Mouse (Mus musculus) embryo, embryonic 11.5 days (tissue): ENCODE results near the gene Chmp1a.
"Not testable (repeated sequence)": the region's sequence is repeated elsewhere in the genome, so short reads cannot be mapped to it uniquely, and the experiment has no call there.

ENCODE experiments used
- DNase-seq: peaks from one replicate; pipeline ENCODE4 v3.0.0-alpha.2; 2012; ENCODE audit warnings: low read depth, low spot score

Chmp1a gene

DNA sequence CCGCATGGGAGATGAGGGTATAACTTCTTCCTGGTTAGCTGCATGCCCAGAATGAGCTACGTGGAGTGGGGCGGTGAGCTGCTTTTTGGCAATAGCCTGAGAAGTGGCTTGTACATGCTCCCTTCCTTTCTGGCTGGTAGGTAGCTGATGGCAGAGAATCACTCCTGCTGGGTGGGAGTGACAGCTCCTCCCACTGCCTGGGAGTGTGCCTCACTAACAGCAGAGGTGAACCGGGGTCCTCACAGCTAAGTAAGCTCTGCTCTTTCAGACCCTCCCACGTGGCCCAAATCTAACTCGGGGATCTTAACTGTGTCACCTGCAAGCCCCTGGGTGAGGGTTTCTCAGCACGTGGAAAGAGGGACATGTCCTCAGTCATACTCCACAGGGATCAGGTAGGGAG lies 20.0 kb upstream of the Chmp1a start:
- no peak for DNase-seq

GRCm38 (mm10) chr8:123231742-123232141 lies 19.2 kb upstream of the Chmp1a start:
- no peak for DNase-seq

GRCm38 (mm10) chr8:123230326-123230725 lies 17.8 kb upstream of the Chmp1a start:
- DNase-seq, result not testable (repeated sequence)

- DNase-seq, result no peak
Observed at GRCm38 (mm10) chr8:123228416-123228815, 15.9 kb upstream of the Chmp1a start.

- peak; percentile 86 for DNase-seq
Observed at GRCm38 (mm10) chr8:123224278-123225266, 12.0 kb upstream of the Chmp1a start, which contains the start of gene Cdk10. Gene Cdk10, plus strand, starts transcription at chr8:123224842.

- DNase-seq, result no peak
Observed at GRCm38 (mm10) chr8:123220917-123221316, 8.4 kb upstream of the Chmp1a start.

- DNase-seq, result no peak
Observed at GRCm38 (mm10) chr8:123215430-123215829, 2.9 kb upstream of the Chmp1a start.

DNA sequence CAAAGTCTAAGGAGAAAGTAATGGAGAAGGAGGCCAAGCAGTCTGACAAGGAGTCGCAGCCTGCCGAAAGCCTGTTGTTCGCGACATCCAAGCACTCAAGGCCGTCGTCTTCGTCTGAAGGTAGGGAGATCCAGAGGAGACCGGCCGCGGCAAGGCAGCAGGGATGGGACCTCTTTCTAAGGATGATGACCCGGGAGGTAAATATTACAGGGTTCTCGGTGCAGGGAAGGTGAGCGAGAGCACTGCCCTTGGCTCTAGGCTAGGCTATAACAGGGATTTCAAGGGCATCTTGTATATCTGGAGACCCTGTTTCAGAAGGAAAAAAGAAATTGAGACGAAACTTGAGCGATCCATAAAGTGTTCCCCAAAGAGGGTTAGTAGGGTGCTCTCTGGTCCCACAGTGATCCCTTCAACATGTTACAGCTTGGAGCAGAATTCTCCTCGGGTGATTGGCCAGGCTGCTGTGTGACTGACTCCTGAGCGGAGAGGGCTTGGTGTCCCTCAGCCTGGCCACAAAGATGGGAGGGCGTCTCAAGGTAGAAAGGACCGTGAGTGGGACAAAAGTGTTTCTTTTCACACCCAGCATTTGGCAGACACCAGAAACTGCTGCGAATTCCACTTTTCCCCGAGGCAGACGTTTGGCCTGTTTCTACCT lies 682 bp upstream of the Chmp1a start:
- no peak for DNase-seq

GRCm38 (mm10) chr8:123211876-123212275 lies 687 bp downstream of the Chmp1a start:
- no peak for DNase-seq

DNA sequence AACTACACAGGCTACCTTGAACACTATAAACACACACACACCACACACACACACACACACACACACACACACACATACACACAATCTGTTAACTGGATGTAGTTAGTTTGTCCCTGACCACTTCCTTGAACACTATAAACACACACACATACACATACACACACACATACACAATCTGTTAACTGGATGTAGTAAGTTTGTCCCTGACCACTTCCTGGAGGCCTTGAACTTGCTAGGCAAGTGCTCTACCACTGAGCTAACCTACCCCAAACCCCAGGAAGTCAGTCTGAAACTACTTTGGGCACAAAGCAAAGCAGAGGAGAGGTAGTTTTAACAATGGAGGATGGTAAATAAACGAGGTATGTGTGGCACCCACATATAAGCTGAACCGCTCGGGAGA lies 9.0 kb downstream of the Chmp1a start:
- DNase-seq, result no peak

GRCm38 (mm10) chr8:123202288-123202687 lies 10.3 kb downstream of the Chmp1a start:
- DNase-seq, result peak; percentile 73

DNA sequence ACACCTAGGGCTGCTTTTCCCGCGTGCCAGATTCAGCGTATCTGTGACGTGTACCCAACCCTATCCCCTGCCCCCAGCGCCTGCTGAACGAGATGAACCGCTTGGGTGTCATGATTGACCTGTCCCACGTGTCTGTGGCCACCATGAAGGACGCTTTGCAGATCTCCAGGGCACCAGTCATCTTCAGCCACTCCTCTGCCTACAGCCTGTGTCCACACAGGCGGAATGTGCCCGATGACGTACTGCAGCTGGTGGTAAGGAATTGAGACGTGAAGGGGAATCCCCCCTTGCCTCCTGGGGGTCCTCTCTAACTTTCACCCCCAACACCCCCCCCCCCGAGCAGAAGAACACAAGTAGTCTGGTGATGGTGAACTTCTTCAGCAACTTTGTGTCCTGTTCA lies 12.7 kb downstream of the Chmp1a start:
- DNase-seq, result no peak

DNA sequence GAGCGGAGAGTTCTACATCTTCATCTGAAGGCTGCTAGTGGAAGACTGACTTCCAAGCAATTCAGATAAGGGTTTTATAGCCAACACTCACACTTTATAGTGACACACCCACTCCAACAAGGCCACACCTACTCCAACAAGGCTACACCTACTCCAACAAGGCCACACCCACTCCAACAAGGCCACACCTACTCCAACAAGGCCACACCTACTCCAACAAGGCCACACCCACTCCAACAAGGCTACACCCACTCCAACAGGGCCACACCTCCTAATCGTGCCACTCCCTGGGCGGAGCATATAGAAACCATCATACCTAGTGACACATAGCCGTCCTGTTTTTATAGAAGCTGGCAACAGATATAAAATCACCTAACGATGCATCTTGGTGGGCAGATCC lies 15.5 kb downstream of the Chmp1a start:
- not testable (repeated sequence) for DNase-seq

- DNase-seq, result no peak
Observed at GRCm38 (mm10) chr8:123193771-123194170, 18.8 kb downstream of the Chmp1a start.

DNA sequence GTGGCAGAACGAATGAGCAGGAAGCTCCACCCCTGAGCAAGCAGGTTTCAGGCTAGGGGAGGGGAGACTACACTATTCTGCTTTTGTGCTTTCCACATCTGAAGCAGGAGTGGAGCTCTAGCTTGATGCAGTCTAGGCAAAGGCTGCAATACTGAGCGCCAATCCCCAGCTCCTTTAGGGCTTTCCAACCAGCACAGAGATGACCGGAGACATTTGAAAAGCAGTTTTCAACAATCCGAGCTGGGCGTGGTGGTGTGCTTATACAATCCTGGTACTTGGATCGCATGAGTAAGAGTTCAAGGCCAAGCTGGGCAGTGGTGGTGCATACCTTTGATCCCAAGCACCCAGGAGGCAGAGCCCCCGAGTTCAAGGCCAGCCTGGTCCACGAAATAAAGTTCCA lies 20.7 kb downstream of the Chmp1a start:
- no peak for DNase-seq

DNA sequence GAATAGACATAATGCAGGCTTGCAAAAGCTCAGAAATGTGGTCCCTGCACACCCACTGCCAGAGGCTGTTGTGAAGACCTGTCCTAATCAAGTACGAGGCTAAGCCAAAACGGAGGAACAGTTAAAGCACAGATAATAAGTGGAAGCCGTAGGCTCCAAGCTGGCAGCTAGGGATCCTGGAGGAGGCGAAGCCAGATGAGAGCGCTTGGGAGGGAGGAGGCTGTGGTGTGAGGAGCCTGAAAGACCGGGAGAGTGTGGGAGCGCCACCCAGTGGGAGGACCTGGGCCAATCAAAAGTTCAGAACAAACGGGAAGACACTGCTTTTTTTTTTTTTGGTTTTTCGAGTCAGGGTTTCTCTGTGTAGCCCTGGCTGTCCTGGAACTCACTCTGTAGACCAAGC lies 21.9 kb downstream of the Chmp1a start:
- DNase-seq, result peak; percentile 69

DNA sequence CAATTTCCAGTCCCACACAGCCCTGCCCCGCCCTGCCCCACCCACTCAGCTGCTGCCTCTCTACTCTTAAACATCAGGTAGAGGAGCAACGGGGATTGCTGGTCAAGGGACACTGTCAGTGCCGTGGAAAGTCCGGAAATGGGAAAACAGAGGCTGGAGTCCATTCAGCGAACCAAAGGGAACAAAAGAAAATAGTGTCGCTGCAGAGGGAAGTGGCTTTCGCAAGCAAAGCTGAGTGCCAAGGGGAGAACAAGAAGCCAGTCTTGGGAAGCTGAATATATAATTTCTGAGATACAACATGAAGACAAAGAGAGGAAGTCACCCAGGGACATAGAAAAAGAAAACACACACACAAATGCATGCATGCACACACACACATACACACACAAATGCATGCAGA lies 23.7 kb downstream of the Chmp1a start:
- DNase-seq, result no peak

DNA sequence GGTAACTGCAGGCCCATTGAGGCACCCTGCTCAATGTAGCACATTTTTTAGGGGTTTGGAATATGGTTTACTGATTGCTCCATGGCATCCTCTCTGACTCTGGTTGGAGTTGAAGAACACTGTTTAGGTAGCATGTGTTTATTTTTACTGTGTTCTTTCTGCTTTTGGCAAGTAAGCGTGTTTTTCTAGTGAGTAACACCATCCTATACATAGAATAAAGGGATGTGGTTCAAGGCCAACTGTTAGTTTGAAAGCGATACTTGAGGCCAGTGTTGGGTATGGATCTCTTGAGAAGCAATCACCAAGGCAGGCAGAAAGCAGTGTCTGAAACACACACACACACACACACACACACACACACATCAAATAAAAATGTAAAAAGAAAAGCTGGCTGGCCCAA lies 24.6 kb downstream of the Chmp1a start:
- DNase-seq, result no peak

GRCm38 (mm10) chr8:123185566-123186409 lies 26.8 kb downstream of the Chmp1a start, which contains the start of gene Dpep1:
Gene Dpep1, plus strand, starts transcription at chr8:123186242.
- no peak for DNase-seq

DNA sequence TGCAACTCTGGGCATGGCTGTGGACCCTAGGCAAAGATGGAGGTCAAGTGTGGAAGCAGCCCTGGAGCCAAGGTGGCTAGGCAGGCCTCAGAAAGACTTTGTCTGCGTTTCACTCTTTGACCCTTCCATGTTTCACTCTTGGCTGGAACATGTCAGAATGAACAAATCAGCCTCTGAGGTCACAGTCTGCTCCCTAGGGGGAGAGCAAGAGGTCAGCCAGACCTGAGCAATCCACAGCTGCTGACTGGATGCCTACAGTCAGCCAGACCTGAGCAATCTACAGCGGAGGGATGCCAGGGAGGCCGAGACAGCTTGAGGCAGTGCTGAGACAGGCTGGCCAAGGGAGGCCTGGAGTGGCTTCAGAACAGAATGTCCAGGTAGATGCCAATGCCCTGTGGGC lies 31.2 kb downstream of the Chmp1a start:
- DNase-seq, result no peak

DNA sequence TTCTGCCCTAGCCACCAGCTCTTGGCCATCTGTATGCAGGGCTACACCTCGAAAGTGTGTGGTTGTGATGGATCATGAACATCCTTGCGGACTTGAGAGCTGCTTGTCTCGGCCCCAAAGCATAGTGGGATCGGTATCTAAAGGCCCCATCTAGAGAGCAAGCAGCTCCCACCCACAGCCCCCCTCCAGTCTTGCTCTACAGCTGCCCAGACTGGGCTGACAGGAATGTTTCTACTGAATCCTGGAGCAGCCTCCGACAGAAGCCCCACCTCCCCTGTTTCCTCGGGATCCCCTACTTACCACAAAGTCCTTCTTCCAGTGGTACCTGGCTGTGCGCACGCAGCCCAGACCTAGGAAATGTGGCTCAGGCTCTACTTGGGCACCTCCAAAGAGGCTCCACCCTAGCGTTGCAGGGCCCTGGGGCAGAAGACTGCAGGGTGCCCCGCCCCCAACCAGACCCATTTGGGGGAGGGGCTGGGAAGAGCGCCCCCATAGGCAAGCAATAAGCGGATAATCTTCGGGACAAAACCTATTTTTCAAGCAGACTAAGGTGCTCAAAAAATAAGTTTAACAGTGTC lies 54.6 kb downstream of the Chmp1a start, which contains the start of gene Sult5a1:
Gene Sult5a1 (minus strand): TSS at position 428 of the 578 bp plus-strand sequence.
- no peak for DNase-seq
